Mouse (Mus musculus) v-Abl transformed pro-B cells (cell line): Measurements from ENCODE around the gene Tmtc4.

Source experiments
- in situ Hi-C, 2 experiments: fragments of 400-800 bp; cut with MboI; formaldehyde crosslinking; loops; one replicate each; pipeline ENCODE4 v1.15.1; 2025; ENCODE audit not compliant: unreplicated experiment in 2 of 2

The Tmtc4 gene

GRCm38 (mm10) chr14:122977056-122977796, 6.6 kb downstream of the Tmtc4 start:
- in situ Hi-C loops, result no loop called here

- in situ Hi-C loops, result no loop called here
Measured at GRCm38 (mm10) chr14:122974854-122975570, 8.8 kb downstream of the Tmtc4 start.

- in situ Hi-C loops, result no loop called here
Measured at GRCm38 (mm10) chr14:122973091-122973490, 10.7 kb downstream of the Tmtc4 start.

- in situ Hi-C loops, result no loop called here
Measured at GRCm38 (mm10) chr14:122968049-122968448, 15.8 kb downstream of the Tmtc4 start.

- in situ Hi-C loops, result no loop called here
Measured at GRCm38 (mm10) chr14:122957941-122958340, 25.9 kb downstream of the Tmtc4 start.

- in situ Hi-C loops, result loop anchor here in 1 of 2 experiments (5.0 kb wide), 1 partner anchor 359 kb away; no protein-coding TSS in a partner anchor
Measured at GRCm38 (mm10) chr14:122953331-122953730, 30.5 kb downstream of the Tmtc4 start.

- in situ Hi-C loops, result loop anchor here in 1 of 2 experiments (5.0 kb wide), 1 partner anchor 360 kb away; no protein-coding TSS in a partner anchor
Measured at GRCm38 (mm10) chr14:122952556-122952955, 31.3 kb downstream of the Tmtc4 start.

GRCm38 (mm10) chr14:122951676-122952445, 32.0 kb downstream of the Tmtc4 start:
- in situ Hi-C loops, result loop anchor here in 1 of 2 experiments (5.0 kb wide), 1 partner anchor 360 kb away; no protein-coding TSS in a partner anchor

GRCm38 (mm10) chr14:122950915-122951314, 32.9 kb downstream of the Tmtc4 start:
- in situ Hi-C loops, result loop anchor here in 1 of 2 experiments (5.0 kb wide), 1 partner anchor 361 kb away; no protein-coding TSS in a partner anchor

GRCm38 (mm10) chr14:122943475-122943853, 40.4 kb downstream of the Tmtc4 start:
- in situ Hi-C loops, result no loop called here

- in situ Hi-C loops, result no loop called here
Measured at GRCm38 (mm10) chr14:122942757-122943474, 40.9 kb downstream of the Tmtc4 start.

GRCm38 (mm10) chr14:122936460-122936859, 47.4 kb downstream of the Tmtc4 start:
- in situ Hi-C loops, result no loop called here

- in situ Hi-C loops, result loop anchor here in 1 of 2 experiments (25.0 kb wide), 1 partner anchor 1058 kb away; no protein-coding TSS in a partner anchor
Measured at GRCm38 (mm10) chr14:122920011-122920410, 63.8 kb downstream of the Tmtc4 start.

- in situ Hi-C loops, result loop anchor here (5.0 to 25.0 kb wide), 3 partner anchors 70 to 1055 kb away; no protein-coding TSS in a partner anchor
Measured at GRCm38 (mm10) chr14:122917676-122918075, 66.2 kb downstream of the Tmtc4 start.

- in situ Hi-C loops, result loop anchor here (10.0 to 25.0 kb wide), 2 partner anchors 849 to 1051 kb away; no protein-coding TSS in a partner anchor
Measured at GRCm38 (mm10) chr14:122913657-122914056, 70.2 kb downstream of the Tmtc4 start, which contains the start of gene Ggact. Gene Ggact, minus strand, starts transcription at chr14:122913757.

GRCm38 (mm10) chr14:122912812-122913498, 70.9 kb downstream of the Tmtc4 start:
- in situ Hi-C loops, result loop anchor here (10.0 to 25.0 kb wide), 2 partner anchors 848 to 1051 kb away; no protein-coding TSS in a partner anchor

GRCm38 (mm10) chr14:122912137-122912536, 71.7 kb downstream of the Tmtc4 start:
- in situ Hi-C loops, result loop anchor here (10.0 to 25.0 kb wide), 2 partner anchors 847 to 1050 kb away; no protein-coding TSS in a partner anchor

GRCm38 (mm10) chr14:122911265-122911664, 72.6 kb downstream of the Tmtc4 start:
- in situ Hi-C loops, result loop anchor here (10.0 to 25.0 kb wide), 2 partner anchors 846 to 1049 kb away; no protein-coding TSS in a partner anchor
